Mouse (Mus musculus): Measurements from ENCODE around the gene Gm38431. TPM values are rescaled to one million over a fixed set of nuclear protein-coding genes. Genes with fewer than 3 reads are reported as not detected.

Gm38431 gene
- polyA plus RNA-seq, 1 experiment: 13.5 TPM

DNA sequence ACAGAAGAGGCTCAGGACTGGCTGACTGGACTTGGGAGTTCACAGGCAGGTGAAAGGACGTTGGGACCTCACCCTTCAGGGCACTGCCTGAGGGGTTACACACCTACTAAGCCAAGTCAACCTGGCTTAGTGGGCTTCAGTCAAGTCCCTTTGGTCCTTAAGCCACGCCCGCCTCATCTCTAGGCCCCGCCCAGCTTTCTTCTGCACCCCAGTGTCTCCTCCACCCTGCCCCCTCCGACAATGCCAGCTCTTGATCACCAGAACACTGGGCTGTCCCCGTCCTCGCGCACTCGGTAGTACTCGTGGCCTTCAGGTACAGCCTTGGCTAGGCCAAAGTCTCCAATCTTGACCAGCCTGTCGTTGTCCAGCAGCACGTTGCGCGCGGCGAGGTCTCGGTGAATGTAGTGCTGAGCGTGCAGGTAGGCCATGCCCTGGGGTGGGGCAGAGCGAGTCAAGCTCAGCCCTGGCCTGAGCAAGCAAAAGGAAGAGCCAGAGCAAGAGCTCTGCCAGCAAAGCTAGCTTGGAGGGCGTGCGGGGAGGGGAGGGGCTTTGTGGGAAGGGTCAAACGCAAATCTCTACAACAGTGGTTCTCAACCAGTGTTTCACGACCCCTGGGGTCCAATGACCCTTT lies 15.9 kb upstream of the Gm38431 start:
- WGBS: 95% methylated on average over 23 of the region's 23 CpGs

GRCm38 (mm10) chr9:21105760-21106564 lies 14.2 kb upstream of the Gm38431 start:
- TF ChIP-seq POLR2A (IDR thresholded peaks at IDR 0.05; ENCODE audit: control insufficient read depth, extremely low read depth, insufficient read depth, low read length, poor library complexity) (no peak), CTCF (IDR thresholded peaks at IDR 0.05; ENCODE audit: borderline replicate concordance, control insufficient read depth, extremely low read depth, insufficient read depth, low read length, poor library complexity) (no peak)
- Histone ChIP-seq H3K27ac (ENCODE audit: control insufficient read depth, insufficient read depth, low read length) (no peak overlapping the region), H3K4me1 (replicated peaks; ENCODE audit: control insufficient read depth, insufficient read depth, low read length) (no peaks in the 10 kb centered on the region), H3K36me3 (ENCODE audit: control insufficient read depth, insufficient read depth, low read length) (no peaks in the 10 kb centered on the region), H3K27me3 (ENCODE audit: control insufficient read depth, insufficient read depth, low read length) (no peaks in the 10 kb centered on the region), H3K4me3 (ENCODE audit: control insufficient read depth, insufficient read depth, low read length) (no peak overlapping the region)
- DNase-seq: no peak
- WGBS: 92% methylated on average over 5 of the region's 5 CpGs

More for the DNA sequence above, 15.9 kb upstream of the Gm38431 start:
- Histone ChIP-seq H3K4me3 (ENCODE audit: control insufficient read depth, insufficient read depth, low read length) (no peak overlapping the region), H3K27ac (ENCODE audit: control insufficient read depth, insufficient read depth, low read length) (no peak overlapping the region), H3K4me1 (replicated peaks; ENCODE audit: control insufficient read depth, insufficient read depth, low read length) (no peaks in the 10 kb centered on the region), H3K27me3 (ENCODE audit: control insufficient read depth, insufficient read depth, low read length) (no peaks in the 10 kb centered on the region), H3K36me3 (ENCODE audit: control insufficient read depth, insufficient read depth, low read length) (no peaks in the 10 kb centered on the region)
- DNase-seq: no peak
- TF ChIP-seq CTCF (IDR thresholded peaks at IDR 0.05; ENCODE audit: borderline replicate concordance, control insufficient read depth, extremely low read depth, insufficient read depth, low read length, poor library complexity) (no peak), POLR2A (IDR thresholded peaks at IDR 0.05; ENCODE audit: control insufficient read depth, extremely low read depth, insufficient read depth, low read length, poor library complexity) (no peak)

DNA sequence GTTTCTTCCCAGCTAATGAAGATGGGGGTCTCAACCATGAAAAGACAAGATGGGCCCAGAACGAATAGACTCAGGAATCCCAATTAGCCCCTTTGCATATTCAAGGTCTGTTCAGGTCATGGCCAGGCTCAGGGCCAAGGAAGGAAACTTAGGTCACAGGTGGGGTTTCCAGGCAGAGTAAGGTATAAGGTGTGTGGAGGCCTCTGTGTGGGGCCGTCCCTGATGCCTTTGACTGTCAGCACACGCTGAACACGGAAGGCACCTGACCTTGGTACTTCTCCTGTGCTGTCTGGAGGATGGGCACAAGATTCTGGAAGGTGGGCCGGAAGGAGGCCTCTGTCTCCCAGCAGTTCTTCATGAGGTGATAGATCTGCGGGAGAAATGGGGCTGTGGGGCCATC lies 13.0 kb upstream of the Gm38431 start:
- DNase-seq: no peak
- no peaks in the 10 kb centered on the region for H3K27me3 ChIP-seq (ENCODE audit: control insufficient read depth, insufficient read depth, low read length)
- WGBS: 98% methylated on average over 6 of the region's 6 CpGs
- no peaks in the 10 kb centered on the region for H3K36me3 ChIP-seq (ENCODE audit: control insufficient read depth, insufficient read depth, low read length)
- H3K27ac ChIP-seq (ENCODE audit: control insufficient read depth, insufficient read depth, low read length): no peak overlapping the region
- H3K4me3 ChIP-seq (ENCODE audit: control insufficient read depth, insufficient read depth, low read length): no peak overlapping the region
- H3K4me1 ChIP-seq (replicated peaks; ENCODE audit: control insufficient read depth, insufficient read depth, low read length): peaks cover 8% of the 10 kb centered on the region; the same call in 1 of the 2 replicates
- no peak for TF ChIP-seq CTCF (IDR thresholded peaks at IDR 0.05; ENCODE audit: borderline replicate concordance, control insufficient read depth, extremely low read depth, insufficient read depth, low read length, poor library complexity)
- TF ChIP-seq POLR2A (IDR thresholded peaks at IDR 0.05; ENCODE audit: control insufficient read depth, extremely low read depth, insufficient read depth, low read length, poor library complexity): no peak

DNA sequence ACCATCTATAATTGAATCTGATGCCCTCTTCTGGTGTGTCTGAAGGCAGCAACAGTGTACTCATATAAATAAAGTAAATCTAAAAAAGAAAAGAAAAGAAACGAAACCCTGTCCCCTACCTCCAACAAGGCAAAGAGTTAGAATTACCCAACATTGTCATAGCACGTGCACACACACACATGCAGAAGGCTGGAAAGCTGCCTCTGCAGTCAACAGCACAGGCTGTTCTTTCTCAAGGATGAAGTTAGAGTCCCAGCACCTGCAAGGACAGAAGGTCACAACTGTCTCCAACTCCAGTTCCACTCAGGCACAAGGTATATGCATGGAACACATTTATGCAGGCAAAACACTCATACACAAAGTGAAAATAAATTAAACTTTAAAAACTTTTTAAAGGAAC lies 10.3 kb upstream of the Gm38431 start:
- TF ChIP-seq POLR2A (IDR thresholded peaks at IDR 0.05; ENCODE audit: control insufficient read depth, extremely low read depth, insufficient read depth, low read length, poor library complexity) (no peak), CTCF (IDR thresholded peaks at IDR 0.05; ENCODE audit: borderline replicate concordance, control insufficient read depth, extremely low read depth, insufficient read depth, low read length, poor library complexity) (no peak)
- H3K36me3 ChIP-seq (ENCODE audit: control insufficient read depth, insufficient read depth, low read length): no peaks in the 10 kb centered on the region
- 95% methylated on average over 2 of the region's 2 CpGs for WGBS
- H3K4me3 ChIP-seq (ENCODE audit: control insufficient read depth, insufficient read depth, low read length): no peak overlapping the region
- no peak overlapping the region for H3K27ac ChIP-seq (ENCODE audit: control insufficient read depth, insufficient read depth, low read length)
- H3K27me3 ChIP-seq (ENCODE audit: control insufficient read depth, insufficient read depth, low read length): no peaks in the 10 kb centered on the region
- no peak for DNase-seq
- peaks cover 8% of the 10 kb centered on the region; the same call in 1 of the 2 replicates for H3K4me1 ChIP-seq (replicated peaks; ENCODE audit: control insufficient read depth, insufficient read depth, low read length)

DNA sequence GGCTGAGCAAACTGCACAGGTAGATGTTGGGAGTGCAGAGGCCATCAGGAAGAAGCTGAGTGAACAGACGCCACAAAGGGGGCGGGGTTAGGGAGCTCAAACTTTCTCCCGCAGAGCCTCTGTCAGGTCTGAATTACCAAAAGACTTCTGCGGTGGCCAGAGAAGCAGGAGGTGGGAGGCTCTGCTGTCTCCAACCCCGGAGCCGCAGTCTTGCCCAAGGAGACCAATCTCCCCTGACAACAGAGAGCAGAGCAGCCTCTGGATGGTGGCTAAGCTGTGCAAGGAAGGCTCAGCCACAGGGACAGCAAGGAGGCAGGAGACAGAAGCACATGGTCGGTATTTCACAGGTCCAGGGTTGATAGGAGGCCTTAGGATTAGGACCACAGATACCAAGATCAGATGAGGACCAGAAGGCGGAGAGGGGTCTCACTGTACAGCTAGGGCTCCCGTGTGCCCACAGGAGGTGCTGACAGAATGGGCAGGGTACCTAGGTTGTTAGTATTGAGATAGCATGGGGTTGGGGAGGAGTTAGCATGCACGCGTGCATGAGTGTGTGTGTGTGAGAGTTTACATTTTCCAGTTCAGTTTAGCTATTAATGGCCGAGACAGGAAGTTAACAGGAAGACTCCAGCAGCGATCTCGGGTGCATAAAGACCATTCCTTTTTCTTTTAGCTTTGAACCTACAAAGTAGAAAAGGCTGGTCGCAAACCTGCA lies 8.8 kb upstream of the Gm38431 start:
- H3K36me3 ChIP-seq (ENCODE audit: control insufficient read depth, insufficient read depth, low read length): no peaks in the 10 kb centered on the region
- no peaks in the 10 kb centered on the region for H3K27me3 ChIP-seq (ENCODE audit: control insufficient read depth, insufficient read depth, low read length)
- 20% methylated on average over 15 of the region's 15 CpGs for WGBS
- H3K27ac ChIP-seq (ENCODE audit: control insufficient read depth, insufficient read depth, low read length): no peak overlapping the region
- peaks cover 8% of the 10 kb centered on the region; the same call in 1 of the 2 replicates for H3K4me1 ChIP-seq (replicated peaks; ENCODE audit: control insufficient read depth, insufficient read depth, low read length)
- no peak for TF ChIP-seq CTCF (IDR thresholded peaks at IDR 0.05; ENCODE audit: borderline replicate concordance, control insufficient read depth, extremely low read depth, insufficient read depth, low read length, poor library complexity)
- TF ChIP-seq POLR2A (IDR thresholded peaks at IDR 0.05; ENCODE audit: control insufficient read depth, extremely low read depth, insufficient read depth, low read length, poor library complexity): no peak
- H3K4me3 ChIP-seq (ENCODE audit: control insufficient read depth, insufficient read depth, low read length): no peak overlapping the region
- no peak for DNase-seq

DNA sequence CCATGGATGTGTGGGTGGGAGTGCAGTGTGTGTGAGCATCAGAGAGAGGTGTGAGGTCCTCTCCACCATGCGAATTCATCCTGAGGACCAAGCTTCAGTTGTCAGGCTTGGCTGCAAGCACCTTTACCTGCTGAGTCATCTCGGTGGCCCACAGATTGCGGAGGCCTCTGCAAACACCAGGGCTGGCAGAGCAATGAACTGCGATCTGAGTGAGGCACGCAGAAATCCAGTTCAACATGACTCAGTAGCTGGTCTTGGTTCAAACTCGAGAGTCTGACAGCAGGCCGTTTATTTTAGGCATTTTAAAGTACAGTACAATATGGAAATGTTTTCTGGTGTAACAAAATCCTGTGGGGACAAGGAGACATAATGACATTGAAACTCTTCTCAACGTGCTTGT lies 6.0 kb upstream of the Gm38431 start:
- no peaks in the 10 kb centered on the region for H3K36me3 ChIP-seq (ENCODE audit: control insufficient read depth, insufficient read depth, low read length)
- WGBS: 81% methylated on average over 8 of the region's 8 CpGs
- H3K27me3 ChIP-seq (ENCODE audit: control insufficient read depth, insufficient read depth, low read length): no peaks in the 10 kb centered on the region
- DNase-seq: no peak
- H3K4me3 ChIP-seq (ENCODE audit: control insufficient read depth, insufficient read depth, low read length): no peak overlapping the region
- no peak for TF ChIP-seq CTCF (IDR thresholded peaks at IDR 0.05; ENCODE audit: borderline replicate concordance, control insufficient read depth, extremely low read depth, insufficient read depth, low read length, poor library complexity)
- no peak for TF ChIP-seq POLR2A (IDR thresholded peaks at IDR 0.05; ENCODE audit: control insufficient read depth, extremely low read depth, insufficient read depth, low read length, poor library complexity)
- H3K27ac ChIP-seq (ENCODE audit: control insufficient read depth, insufficient read depth, low read length): no peak overlapping the region
- H3K4me1 ChIP-seq (replicated peaks; ENCODE audit: control insufficient read depth, insufficient read depth, low read length): peaks cover 8% of the 10 kb centered on the region; the same call in 1 of the 2 replicates

Measured in thymus, adult 2 months (tissue).